Mouse (Mus musculus): ENCODE measurements around the gene Sipa1l3.
A peak's percentile ranks its signal among the peaks of the same experiment; 100 is the strongest.

GRCm38 (mm10) chr7:29295861-29296647 is 222.4 kb downstream of the Sipa1l3 start:
- TF ChIP-seq CTCF (IDR thresholded peaks at IDR 0.05; ENCODE audit: low read depth) (0 out of 2 replicates have a peak, but pooled peaks have one; percentile 1), EP300 (optimal IDR thresholded peaks at IDR 0.05) (no peak)

Measured in stomach, postnatal 0 days (tissue).